Mouse (Mus musculus): ENCODE results near the gene Shroom3.
A peak's percentile ranks its signal among the peaks of the same experiment; 100 is the strongest.
"Not testable (repeated sequence)": the region's sequence is repeated elsewhere in the genome, so short reads cannot be mapped to it uniquely, and the experiment has no call there.

Gene Shroom3

DNA sequence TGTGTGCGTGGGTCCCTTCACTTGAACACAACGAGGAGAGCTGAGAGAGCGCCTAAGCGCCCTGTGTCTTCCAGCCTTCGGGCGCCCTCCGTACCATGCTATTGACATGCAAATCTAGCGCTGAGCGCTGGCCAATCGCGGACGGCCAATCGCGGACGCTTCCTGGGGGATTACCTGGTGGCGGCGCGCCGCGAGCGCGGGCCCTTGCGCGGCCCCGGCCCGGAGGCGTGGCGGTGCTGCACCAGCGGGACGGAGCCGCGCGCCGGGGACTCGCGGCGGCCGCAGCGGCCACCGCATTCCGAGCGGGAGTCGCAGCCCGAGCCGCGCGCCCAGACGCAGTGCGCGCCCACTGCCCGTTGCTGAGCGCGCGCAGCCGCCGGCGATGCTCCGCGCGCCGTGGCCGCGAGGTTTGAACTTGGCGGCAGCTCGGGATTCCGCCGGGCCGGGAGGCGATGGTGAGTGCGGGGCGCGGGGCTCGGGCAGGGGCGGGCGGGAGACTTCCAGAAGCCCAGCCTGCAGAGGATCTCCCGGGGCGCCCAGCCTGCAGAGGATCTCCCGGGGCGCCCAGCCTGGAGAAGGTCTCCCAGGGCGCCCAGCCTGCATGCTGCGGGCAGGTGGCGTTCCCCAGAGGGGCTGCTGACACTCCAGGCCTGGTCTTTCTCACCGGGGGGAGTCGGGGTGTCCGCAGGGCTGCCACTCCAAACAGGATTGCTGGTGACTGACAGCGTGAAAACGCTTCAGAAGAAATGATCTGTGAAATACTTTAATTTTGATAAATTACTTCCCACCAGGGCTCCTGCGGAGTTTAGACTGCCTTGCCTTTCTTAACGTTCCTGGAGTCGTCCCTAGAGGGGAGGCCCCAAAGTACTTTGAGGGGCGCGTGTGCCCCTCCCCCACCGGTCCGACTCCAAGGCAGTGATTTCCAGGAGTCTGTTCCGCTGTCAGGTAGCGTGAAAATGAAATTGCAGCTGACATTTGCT is 214.8 kb downstream of the Shroom3 start:
- DNase-seq = peak; percentile 80

DNA sequence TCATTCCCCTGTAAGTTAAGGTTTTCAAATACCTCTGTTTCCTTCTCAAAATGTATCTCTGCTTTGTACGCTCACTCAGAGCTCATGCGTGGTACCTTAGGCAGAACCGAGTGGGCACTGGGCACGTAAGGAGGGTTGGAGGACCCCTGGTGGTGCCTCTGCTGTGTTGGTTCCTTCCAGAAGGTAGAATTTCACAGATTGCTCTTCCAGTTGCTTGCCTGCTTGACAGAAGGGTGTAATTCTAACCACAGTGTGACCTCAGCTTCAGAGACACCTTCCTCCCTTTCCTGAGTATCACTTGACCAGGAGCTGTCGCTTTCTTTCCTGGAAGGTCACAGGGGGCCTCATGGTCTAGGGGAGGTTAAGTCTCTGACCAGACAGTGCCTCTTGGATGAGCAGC is 217.2 kb downstream of the Shroom3 start:
- DNase-seq = no peak

GRCm38 (mm10) chr5:92901870-92902269 is 218.6 kb downstream of the Shroom3 start:
- DNase-seq = no peak

DNA sequence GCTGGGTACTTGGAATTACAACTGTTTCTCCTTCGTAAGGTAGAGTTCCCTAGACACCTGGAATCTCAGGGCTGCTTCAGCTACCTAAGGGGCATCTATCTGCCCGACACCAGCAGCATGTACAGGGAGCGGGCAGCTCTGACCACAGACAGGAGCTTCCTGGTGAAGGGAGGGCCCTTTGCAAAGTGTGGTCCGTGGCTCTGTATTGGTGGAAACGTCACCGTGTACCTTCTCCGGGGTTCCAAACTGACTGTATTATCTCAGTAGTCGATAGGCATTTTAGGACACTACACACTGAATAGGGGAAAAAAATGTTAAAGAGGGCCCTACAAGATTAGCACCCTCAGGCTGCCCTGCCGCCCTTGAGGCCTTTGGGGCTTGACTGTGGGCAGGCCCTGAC is 221.9 kb downstream of the Shroom3 start:
- no peak for DNase-seq

DNA sequence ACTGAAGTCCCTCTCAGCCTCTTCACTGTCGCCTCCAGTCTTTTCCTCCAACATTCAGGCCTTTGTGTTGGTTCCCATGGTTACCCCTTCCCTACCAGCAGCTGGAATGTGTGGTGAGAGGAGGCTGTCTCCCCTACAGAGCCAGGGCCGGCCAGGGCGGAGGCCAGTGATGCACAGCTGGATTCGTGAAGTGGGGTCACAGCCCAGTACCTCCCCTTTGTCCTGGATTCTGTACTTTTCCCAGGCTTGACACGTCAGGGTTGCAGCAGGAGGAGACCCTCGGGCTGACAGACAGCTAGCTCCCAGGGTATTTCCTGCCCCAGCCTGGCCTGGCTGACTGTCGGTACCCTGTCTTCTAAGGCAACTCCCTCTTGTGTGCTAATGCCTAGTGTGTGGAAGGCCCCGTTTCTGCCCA is 222.4 kb downstream of the Shroom3 start:
- no peak for DNase-seq

GRCm38 (mm10) chr5:92908227-92908626 is 225.0 kb downstream of the Shroom3 start:
- no peak for DNase-seq

DNA sequence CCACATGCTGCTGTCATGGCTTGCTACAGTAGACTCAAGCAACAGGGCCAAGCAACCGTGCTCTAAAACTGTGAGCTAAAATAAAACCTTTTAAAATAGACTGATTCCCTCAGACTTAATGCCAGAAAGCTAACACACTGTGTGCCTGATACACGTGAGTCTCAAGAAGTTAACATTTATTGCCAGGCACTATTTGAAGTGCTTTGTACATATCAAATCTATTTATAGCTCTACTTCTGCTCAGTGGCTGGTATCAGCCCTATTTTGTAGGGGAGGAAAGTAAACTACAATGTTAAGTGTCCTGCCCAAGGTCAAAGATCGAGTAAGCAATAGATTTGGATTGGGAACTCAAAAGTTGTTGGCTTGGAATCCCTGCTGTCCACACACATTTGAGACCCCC is 227.6 kb downstream of the Shroom3 start:
- DNase-seq = no peak

- no peak for DNase-seq
These were observed 232.2 kb downstream of the Shroom3 start for GRCm38 (mm10) chr5:92915421-92915820.

DNA sequence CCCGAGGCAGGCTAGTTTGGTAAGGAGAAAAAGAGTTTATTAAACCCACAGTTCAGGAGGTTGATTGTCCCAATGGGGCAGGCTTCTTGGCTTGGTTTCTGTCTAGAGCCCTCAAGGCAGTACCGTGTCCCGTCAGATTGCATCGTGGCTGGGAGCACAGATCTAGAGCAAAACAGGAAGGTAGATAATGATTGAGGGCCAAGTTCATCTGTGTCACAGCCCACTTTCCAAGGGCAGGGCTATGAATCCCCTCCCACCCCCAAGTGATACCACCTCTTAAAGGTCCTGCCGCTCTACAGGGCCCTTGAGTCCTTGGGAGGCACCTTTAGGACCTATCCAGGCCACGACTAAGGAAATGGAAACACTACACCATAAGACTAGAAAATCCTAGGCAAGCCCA is 234.5 kb downstream of the Shroom3 start:
- no peak for DNase-seq

DNA sequence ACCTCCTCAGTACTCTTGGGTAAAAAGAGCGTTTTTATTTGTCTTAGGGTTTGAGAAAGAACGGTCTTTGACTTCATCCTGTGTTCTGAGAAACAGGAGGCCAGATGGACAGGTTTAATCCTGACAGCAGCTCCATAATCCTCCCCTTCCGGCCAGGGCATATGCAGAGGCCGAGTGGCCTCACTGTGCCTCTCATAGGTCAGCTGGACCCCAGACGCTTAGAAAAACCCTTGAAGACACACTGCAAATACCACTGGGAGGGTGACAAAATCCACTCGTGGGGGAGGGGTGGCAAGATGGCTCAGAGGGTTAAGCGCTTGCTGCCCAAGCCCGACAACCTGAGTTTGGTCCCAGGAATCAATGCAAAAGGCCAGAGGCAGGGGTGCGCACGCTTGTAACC is 234.9 kb downstream of the Shroom3 start:
- DNase-seq = no peak

DNA sequence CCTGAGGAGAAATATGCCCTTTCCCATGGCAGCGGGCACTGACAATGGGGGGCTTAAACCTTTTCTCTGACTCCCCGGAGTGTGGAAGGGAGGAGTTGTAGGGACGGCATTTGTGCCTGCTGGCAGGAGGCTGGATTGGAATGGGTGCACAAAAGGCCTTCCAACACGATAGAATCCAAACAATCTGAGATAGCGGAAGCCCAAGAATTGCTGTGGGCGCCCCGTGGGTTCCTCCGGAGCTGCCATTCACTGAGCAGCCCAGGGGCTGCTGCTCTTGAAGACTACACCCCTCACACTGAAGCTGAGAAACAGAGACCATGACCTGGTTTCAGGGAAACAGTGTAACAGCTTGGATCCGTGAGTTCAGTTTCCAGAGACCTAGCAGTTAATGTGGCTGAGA is 235.6 kb downstream of the Shroom3 start:
- no peak for DNase-seq

DNA sequence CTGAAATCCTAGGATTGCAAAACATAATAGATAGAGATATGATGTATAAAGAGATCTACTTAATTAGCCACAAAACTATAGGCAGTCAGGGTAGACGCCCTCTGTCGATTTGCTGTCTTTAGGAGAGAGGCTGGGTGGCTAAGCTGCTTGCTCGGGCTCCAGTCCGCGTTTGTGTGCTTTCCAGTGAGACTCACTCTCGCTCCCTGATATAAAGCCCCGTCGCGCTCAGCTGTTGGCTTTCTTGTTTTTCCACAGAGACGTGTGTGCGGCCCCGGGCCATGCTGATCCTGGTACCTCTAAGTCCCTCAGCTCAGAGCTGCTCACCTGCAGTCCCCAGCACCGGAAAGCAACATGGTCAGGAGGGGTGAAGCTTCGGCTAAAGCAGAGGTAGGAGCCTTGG is 236.2 kb downstream of the Shroom3 start:
- DNase-seq = no peak

- no peak for DNase-seq
These were observed 237.7 kb downstream of the Shroom3 start for GRCm38 (mm10) chr5:92920984-92921383.

- DNase-seq = no peak
These were observed 238.5 kb downstream of the Shroom3 start for GRCm38 (mm10) chr5:92921728-92922127.

DNA sequence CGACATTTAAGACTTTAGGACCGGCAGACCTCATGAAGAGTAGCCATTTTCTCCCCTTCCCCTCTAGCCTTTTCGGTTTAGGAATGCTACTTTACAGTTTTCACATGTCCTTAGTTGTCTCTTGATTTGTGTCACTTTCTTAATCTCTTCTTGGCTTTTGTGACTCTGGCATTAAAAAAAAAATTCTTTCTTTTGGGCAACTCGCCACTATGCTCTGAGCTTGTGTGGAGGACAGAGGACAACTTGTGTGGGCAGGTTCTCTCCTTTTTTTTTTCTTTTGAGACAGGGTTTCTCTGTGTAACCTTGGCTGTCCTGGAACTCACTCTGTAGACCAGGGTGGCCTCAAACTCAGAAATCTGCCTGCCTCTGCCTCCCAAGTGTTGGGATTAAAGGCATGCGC is 239.7 kb downstream of the Shroom3 start:
- DNase-seq = not testable (repeated sequence)

- DNase-seq = peak; percentile 63
These were observed 241.7 kb downstream of the Shroom3 start for GRCm38 (mm10) chr5:92924851-92925477.

DNA sequence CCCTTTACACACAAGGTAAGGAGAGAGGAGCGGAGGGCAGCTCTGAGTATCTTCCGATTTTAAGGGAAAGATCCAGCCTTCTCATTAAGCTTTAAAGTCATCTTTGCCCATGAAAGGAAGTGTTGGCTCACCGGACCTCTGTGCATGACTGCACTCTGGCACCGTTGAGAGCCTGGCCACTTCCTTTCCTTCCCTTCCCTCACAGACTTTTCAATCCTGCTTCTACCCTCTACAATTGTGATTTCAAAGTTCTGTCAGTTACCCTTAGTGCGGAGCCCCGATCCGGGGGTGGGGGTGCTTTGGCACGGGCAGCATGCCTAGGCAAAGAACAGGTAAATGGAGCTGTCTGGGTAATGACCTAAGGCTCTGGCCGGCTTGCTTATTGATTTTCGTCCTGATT is 244.4 kb downstream of the Shroom3 start:
- DNase-seq = no peak

GRCm38 (mm10) chr5:92930557-92930956 is 247.3 kb downstream of the Shroom3 start:
- DNase-seq = no peak

DNA sequence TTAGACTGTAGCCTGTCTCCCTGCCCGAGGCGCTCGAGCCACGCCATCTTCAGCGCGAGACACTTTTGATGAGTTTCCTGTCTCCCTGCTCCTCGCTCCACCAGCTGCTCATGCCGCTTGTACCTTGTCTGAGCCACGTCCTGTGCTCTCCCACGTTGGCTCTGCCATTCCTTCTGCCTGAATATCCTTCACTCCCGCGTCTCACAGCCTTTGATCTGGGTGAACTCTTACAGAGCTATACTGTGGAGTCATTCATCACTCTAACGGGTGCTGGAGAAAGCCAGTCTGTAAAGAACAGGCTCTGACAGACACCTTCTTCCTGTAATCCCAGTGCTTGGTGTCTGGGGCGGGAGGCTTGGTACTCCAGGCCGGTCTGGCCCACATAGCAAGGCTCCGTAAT is 248.1 kb downstream of the Shroom3 start:
- DNase-seq = no peak

DNA sequence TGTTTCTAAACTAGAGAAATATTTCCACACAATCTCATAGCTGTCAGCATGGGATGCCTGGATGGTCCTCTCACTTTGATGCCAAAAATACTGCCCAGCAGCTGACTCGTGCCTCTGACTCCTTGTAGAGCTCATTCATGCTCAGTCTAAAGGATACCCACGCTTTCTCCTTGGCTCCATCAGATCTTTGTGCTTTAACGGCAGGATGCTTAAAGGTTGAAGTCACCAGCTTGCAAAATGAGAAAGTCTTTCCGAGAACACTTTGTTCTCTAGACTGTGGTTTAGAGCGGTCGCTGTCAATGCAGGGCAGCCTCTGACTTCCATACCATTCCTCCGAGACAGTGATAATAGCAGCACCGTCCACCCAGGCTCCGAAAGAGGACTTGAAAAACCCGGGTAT is 249.8 kb downstream of the Shroom3 start:
- DNase-seq = no peak

- DNase-seq = no peak
These were observed 250.5 kb downstream of the Shroom3 start for GRCm38 (mm10) chr5:92933599-92934217.

DNA sequence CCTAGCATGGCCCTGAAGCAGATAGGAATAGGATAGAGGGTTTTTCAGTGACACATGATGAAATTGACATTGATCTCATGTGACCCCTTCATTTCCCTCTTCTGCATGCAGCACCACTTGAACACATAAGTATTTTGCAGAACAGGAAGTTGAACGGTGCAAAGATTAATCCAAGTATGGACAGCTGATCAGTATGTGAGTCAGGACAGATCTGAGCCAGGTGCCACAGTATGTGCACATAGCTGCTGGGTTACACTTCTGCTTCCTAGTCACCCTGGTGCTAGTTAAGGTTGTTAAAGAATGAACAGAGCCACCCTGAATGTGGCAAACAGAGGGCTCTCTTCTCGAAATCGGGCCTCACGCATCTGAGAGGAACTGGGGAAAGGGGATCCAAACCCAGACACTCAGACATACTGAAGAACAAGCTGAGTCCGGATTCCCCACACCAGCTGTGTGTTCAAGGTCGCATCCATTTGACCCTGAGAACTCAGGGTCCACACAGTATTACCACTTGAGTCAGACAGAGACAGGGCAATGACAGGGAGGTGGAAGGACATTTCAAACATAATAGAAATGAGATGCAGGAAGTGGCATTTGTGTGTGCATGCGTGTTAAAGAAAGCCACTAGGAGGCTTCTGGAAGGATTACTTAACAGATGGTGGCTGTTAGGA is 251.2 kb downstream of the Shroom3 start:
- DNase-seq = no peak

GRCm38 (mm10) chr5:92935883-92936282 is 252.6 kb downstream of the Shroom3 start:
- no peak for DNase-seq

Data from liver (tissue).